ENCODE assay signal across 13 mouse cellular contexts in genomic region chr6:13296041-13296440, GRCm38 (mm10).
DNase-seq lines count a peak whose midpoint lies in the region; ATAC-seq and TF ChIP-seq lines count a peak whose summit lies in the region.
"Had no signal": no experiment of that assay in that cellular context is flagged by ENCODE, and none has a peak within 500 bp of the region (broad histone marks: within the 10 kb centered on the region; RNA-seq: fewer than 3 reads in every experiment).

No protein-coding gene starts in this region.

- TF ChIP-seq EP300 in heart, adult 2 months (IDR thresholded peaks at IDR 0.05; ENCODE audit: insufficient read depth, low read depth, low read length) = peak; percentile 49; the same call in 1 of the 2 replicates

- WGBS in heart, adult 2 months = 65% methylated on average over 2 of the region's 2 CpGs
- WGBS in heart, embryonic 10.5 days = 93% methylated on average over 2 of the region's 2 CpGs
- 89% methylated on average over 2 of the region's 2 CpGs for WGBS in midbrain, embryonic 15.5 days
- 86% methylated on average over 2 of the region's 2 CpGs for WGBS in midbrain, embryonic 14.5 days

- no peak overlapping the region for H3K27ac ChIP-seq in heart, adult 2 months
- no peak overlapping the region for H3K27ac ChIP-seq in heart, embryonic 10.5 days
- no peak overlapping the region for H3K27ac ChIP-seq in midbrain, embryonic 15.5 days
- H3K27ac ChIP-seq in midbrain, embryonic 14.5 days (replicated peaks; ENCODE audit: low read depth, low read length) = no peak overlapping the region
- H3K27ac ChIP-seq: embryonic facial prominence, embryonic 15.5 days; lung, embryonic 15.5 days had no signal

- no peaks in the 10 kb centered on the region for H3K4me1 ChIP-seq in heart, adult 2 months (ENCODE audit: control insufficient read depth, insufficient read depth, low read length)
- H3K4me1 ChIP-seq in heart, embryonic 10.5 days = no peaks in the 10 kb centered on the region
- peaks cover 5% of the 10 kb centered on the region; the same call in 1 of the 2 replicates for H3K4me1 ChIP-seq in midbrain, embryonic 15.5 days
- H3K4me1 ChIP-seq in midbrain, embryonic 14.5 days (ENCODE audit: control insufficient read depth, insufficient read depth, low read length) = no peaks in the 10 kb centered on the region
- H3K4me1 ChIP-seq: embryonic facial prominence, embryonic 15.5 days; lung, embryonic 15.5 days; megakaryocyte, embryonic 14.5 days had no signal

- H3K79me2 ChIP-seq in heart, adult 2 months (replicated peaks; ENCODE audit: control insufficient read depth, insufficient read depth, low read length) = no peaks in the 10 kb centered on the region

- TF ChIP-seq POLR2A in heart, adult 2 months (IDR thresholded peaks at IDR 0.05; ENCODE audit: insufficient read depth, low read depth, low read length) = no peak

- DNase-seq in cerebellum, postnatal 10 days = peak; percentile 86 to 92
- DNase-seq in cerebellum, adult 11-12 months = no peak
- peak; percentile 27 to 71 for DNase-seq in heart, adult 2 months
- no peak for DNase-seq in heart, embryonic 10.5 days (ENCODE audit: low spot score)
- DNase-seq in midbrain, embryonic 14.5 days = no peak
- peak; percentile 10 for DNase-seq in heart, postnatal 25 days (ENCODE audit: low spot score)
- no peak for DNase-seq in thymus, adult 18-20 months
- DNase-seq: kidney, adult 8-10 months; thymus, postnatal 25 days had no signal

- TF ChIP-seq CTCF in heart, adult 2 months (IDR thresholded peaks at IDR 0.05) = no peak

- peak; percentile 79; the same call in 1 of the 2 replicates for ATAC-seq in midbrain, embryonic 15.5 days (replicated peaks)
- ATAC-seq in midbrain, embryonic 14.5 days (ENCODE audit: low FRiP score, low TSS enrichment) = no peak; the same call in 1 of the 2 replicates

- H3K36me3 ChIP-seq in heart, adult 2 months (ENCODE audit: control insufficient read depth, insufficient read depth, low read length) = no peaks in the 10 kb centered on the region
- no peaks in the 10 kb centered on the region for H3K36me3 ChIP-seq in heart, embryonic 10.5 days
- H3K36me3 ChIP-seq in midbrain, embryonic 15.5 days (replicated peaks) = no peaks in the 10 kb centered on the region
- H3K36me3 ChIP-seq in midbrain, embryonic 14.5 days (ENCODE audit: control insufficient read depth, insufficient read depth, low read length) = no peaks in the 10 kb centered on the region
- H3K36me3 ChIP-seq: embryonic facial prominence, embryonic 15.5 days; lung, embryonic 15.5 days had no signal

- no peak overlapping the region for H3K9ac ChIP-seq in heart, adult 2 months (ENCODE audit: low read depth, low read length)
- no peak overlapping the region for H3K9ac ChIP-seq in midbrain, embryonic 15.5 days
- no peak overlapping the region for H3K9ac ChIP-seq in midbrain, embryonic 14.5 days (replicated peaks; ENCODE audit: low read length)
- H3K9ac ChIP-seq: embryonic facial prominence, embryonic 15.5 days; lung, embryonic 15.5 days had no signal

- intact Hi-C loops in heart, adult 2 months (cut with DNase I) = no loop called here
- intact Hi-C loops in heart, postnatal 25 days (cut with DNase I) = no loop called here

- H3K9me3 ChIP-seq in heart, embryonic 10.5 days = no peaks in the 10 kb centered on the region
- no peaks in the 10 kb centered on the region for H3K9me3 ChIP-seq in midbrain, embryonic 15.5 days
- H3K9me3 ChIP-seq in midbrain, embryonic 14.5 days (ENCODE audit: control insufficient read depth, low read length) = no peaks in the 10 kb centered on the region
- H3K9me3 ChIP-seq: embryonic facial prominence, embryonic 15.5 days; lung, embryonic 15.5 days had no signal

- no peak overlapping the region for H3K4me3 ChIP-seq in heart, adult 2 months
- H3K4me3 ChIP-seq in heart, embryonic 10.5 days = no peak overlapping the region
- H3K4me3 ChIP-seq in midbrain, embryonic 15.5 days = no peak overlapping the region
- H3K4me3 ChIP-seq in midbrain, embryonic 14.5 days (replicated peaks; ENCODE audit: low read depth, low read length) = no peak overlapping the region
- H3K4me3 ChIP-seq: embryonic facial prominence, embryonic 15.5 days; lung, embryonic 15.5 days; megakaryocyte, embryonic 14.5 days had no signal

- H3K27me3 ChIP-seq in heart, adult 2 months (ENCODE audit: control insufficient read depth, insufficient read depth, low read length) = no peaks in the 10 kb centered on the region
- H3K27me3 ChIP-seq in heart, embryonic 10.5 days (ENCODE audit: insufficient read depth, poor library complexity, severe bottlenecking) = no peaks in the 10 kb centered on the region
- no peaks in the 10 kb centered on the region for H3K27me3 ChIP-seq in midbrain, embryonic 15.5 days (replicated peaks)
- no peaks in the 10 kb centered on the region for H3K27me3 ChIP-seq in midbrain, embryonic 14.5 days (ENCODE audit: control insufficient read depth, insufficient read depth, low read length)
- H3K27me3 ChIP-seq: embryonic facial prominence, embryonic 15.5 days; lung, embryonic 15.5 days; megakaryocyte, embryonic 14.5 days had no signal

- no peak overlapping the region for H3K4me2 ChIP-seq in midbrain, embryonic 15.5 days
- H3K4me2 ChIP-seq in midbrain, embryonic 14.5 days (ENCODE audit: low read length) = no peak overlapping the region
- H3K4me2 ChIP-seq: embryonic facial prominence, embryonic 15.5 days; lung, embryonic 15.5 days had no signal

Comparison
In these comparisons a context has a peak if more than half of its experiments do, and no peak if none do; other contexts are left out.
1. DNase-seq: peak in cerebellum, postnatal 10 days (2 of 2), heart, adult 2 months (2 of 2) and heart, postnatal 25 days (single experiment); none in cerebellum, adult 11-12 months (single experiment), heart, embryonic 10.5 days (single experiment), midbrain, embryonic 14.5 days (single experiment) and thymus, adult 18-20 months (0 of 2).